Mouse (Mus musculus): ENCODE results near the gene Bscl2.
A peak's percentile ranks its signal among the peaks of the same experiment; 100 is the strongest.
"Not testable (repeated sequence)": the region's sequence is repeated elsewhere in the genome, so short reads cannot be mapped to it uniquely, and the experiment has no call there.

Gene Bscl2

GRCm38 (mm10) chr19:8871267-8872186 lies 34.3 kb downstream of the Bscl2 start, which contains the start of gene Ubxn1:
Gene Ubxn1 (plus strand): TSS chr19:8871496.
- peak; percentile 88 for DNase-seq (ENCODE audit: low read depth, low spot score)

DNA sequence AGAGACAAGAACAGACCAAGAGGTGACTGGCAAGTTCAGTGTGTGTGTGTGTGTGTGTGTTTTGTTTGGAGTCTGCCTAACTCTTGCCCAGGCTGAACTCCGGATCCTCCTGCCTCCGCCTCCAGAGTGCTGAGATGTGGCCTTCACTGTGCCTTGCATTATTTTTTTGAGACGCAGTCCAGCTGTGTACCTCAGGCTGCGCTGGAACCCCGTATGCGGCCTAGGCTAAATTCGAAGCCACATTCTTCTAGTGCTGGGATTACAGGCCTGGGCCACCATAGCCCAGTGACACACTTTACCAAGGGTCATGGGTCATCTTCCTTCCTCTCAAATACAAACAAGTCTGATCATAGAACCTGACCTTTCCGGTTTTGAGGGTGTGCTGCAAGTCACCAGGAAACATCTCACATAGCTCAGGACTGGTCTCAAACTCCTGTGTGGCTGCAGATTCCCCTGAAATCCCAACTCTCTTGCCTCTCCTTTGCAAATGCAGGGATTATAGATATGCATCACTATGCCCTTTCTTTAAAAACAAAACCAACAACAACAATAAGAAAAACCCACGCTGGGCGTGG lies 35.1 kb downstream of the Bscl2 start:
- DNase-seq (ENCODE audit: low read depth, low spot score) = peak; percentile 9

- DNase-seq (ENCODE audit: low read depth, low spot score) = no peak
Measured at GRCm38 (mm10) chr19:8875031-8875430, 37.8 kb downstream of the Bscl2 start.

GRCm38 (mm10) chr19:8880311-8881033 lies 43.2 kb downstream of the Bscl2 start, which contains the start of gene Uqcc3:
Gene Uqcc3 (minus strand): TSS chr19:8880923.
- peak; percentile 72 for DNase-seq (ENCODE audit: low read depth, low spot score)

DNA sequence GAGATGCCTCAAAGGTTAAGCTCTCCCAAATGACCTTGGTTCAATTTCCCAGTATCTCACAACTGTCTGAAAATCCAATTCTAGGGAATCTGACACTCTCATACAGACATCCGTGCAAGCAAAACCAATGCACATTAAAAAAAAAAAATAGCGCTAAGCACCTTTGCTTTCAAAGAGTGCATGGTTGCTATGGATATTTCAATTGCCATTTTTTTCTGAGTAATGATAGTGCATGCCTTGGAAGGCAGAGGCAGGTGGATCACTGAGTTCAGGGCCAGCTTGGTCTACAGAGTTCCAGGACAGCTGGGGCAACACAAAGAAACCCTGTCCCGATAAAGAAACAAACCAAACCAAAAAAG lies 43.7 kb downstream of the Bscl2 start:
- no peak for DNase-seq (ENCODE audit: low read depth, low spot score)

- no peak for DNase-seq (ENCODE audit: low read depth, low spot score)
Measured at GRCm38 (mm10) chr19:8883616-8884015, 46.3 kb downstream of the Bscl2 start, which contains the start of the genes Lbhd1 and Gm49403. Gene Lbhd1 (plus strand): TSS chr19:8883732. Gene Gm49403 (plus strand): TSS chr19:8883930.

DNA sequence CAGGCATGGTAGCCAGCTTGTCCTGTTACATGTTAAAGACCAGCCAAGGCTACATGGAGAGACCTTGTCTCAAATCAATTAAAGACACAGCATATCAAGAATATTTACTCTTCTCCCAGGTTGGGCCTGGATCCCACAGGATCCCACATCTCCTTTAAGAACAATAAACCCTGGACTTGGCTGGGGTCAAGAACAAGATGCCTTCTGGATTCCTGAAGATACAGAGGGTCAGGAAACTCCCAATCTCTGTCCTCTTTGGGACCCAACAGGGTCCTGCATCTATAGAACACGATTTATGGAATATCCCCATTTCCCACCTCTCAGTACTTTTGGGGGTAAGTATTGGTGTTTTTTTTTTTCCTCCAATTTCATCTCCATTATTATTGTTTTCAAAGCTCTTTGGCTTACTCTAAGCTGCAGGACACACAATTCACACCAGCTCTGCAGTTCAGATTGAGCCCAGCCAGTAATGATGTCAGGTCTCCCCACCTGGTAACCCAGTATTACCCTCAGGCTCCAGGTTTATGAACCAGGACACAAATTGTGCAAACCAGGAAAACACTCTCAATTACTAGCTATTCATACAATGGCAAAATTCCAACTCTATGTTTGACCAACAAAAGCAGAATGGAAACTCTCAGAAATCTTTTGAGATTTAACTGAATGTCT lies 49.8 kb downstream of the Bscl2 start:
- no peak for DNase-seq (ENCODE audit: low read depth, low spot score)

- peak; percentile 28 for DNase-seq (ENCODE audit: low read depth, low spot score)
Measured at GRCm38 (mm10) chr19:8887585-8888463, 50.6 kb downstream of the Bscl2 start.

- DNase-seq (ENCODE audit: low read depth, low spot score) = peak; percentile 93
Measured at GRCm38 (mm10) chr19:8888511-8889385, 51.5 kb downstream of the Bscl2 start, which contains the start of the genes 1810009A15Rik and Gm49416. Gene 1810009A15Rik (plus strand): TSS chr19:8888853. Gene Gm49416 (plus strand): TSS chr19:8888926.

DNA sequence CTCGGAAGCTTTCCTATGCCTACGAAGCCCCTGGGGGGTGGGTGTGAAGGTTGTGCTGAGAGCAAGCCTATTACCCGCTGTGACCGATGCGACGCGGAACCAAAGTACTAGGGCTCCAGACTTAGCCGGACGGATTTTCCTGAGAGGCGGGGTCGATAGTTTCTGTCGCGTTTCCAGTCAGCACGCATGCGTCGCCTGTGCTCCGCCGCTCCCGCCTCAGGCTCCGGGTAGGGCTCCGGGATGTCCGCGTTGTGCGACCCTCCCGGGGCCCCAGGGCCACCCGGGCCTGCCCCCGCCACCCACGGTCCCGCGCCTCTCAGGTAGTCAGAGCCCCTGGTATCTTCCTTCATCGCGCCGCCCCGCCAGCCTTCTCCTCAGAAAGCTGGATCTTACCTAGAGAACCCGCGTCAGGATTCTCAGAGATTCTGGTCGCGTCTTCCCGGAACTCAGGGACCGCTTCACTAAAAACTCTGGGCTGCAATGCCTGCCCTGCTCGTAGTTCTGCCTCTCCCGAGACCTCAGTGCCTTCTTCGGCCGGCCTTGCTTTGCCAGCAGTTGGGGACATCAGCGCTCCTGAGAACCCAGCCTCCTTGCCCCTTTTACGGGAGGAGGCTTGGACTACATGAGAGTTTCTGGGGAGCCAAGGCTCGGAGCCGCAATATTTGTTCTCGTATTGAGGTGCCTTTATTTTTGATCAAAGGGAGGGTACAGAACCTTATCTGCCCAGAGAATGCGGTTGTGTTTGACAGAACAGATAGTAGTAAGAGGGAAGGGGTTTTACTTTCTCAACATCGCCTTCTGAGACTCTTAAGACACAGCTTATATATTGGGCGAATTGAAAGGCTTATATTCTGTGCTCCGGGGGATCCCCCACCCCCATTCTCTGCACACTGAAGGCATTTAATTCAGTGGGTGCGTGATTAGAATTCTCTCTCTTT lies 55.8 kb downstream of the Bscl2 start, which contains the start of gene Ints5:
Ints5 (plus strand) TSS at position 177 of the 938 bp plus-strand sequence.
- peak; percentile 82 for DNase-seq (ENCODE audit: low read depth, low spot score)

- DNase-seq (ENCODE audit: low read depth, low spot score) = no peak
Measured at GRCm38 (mm10) chr19:8895397-8895960, 58.2 kb downstream of the Bscl2 start.

DNA sequence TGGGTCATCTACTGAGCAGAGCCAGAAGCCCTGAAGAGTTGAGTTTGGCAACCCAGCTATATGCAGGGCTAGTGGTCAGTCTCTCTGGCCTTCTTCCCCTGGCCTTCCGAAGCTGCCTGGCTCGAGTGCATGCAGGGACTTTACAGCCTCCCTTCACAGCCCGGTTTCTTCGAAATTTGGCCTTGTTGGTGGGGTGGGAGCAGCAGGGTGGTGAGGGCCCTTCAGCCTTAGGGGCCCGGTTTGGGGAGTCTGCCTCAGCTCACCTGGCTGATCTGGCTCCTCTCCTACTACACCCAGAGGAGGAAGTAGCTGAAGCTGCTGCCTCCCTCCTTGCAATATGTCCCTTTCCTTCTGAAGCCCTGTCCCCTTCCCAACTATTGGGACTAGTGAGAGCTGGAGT lies 59.0 kb downstream of the Bscl2 start:
- DNase-seq (ENCODE audit: low read depth, low spot score) = not testable (repeated sequence)

DNA sequence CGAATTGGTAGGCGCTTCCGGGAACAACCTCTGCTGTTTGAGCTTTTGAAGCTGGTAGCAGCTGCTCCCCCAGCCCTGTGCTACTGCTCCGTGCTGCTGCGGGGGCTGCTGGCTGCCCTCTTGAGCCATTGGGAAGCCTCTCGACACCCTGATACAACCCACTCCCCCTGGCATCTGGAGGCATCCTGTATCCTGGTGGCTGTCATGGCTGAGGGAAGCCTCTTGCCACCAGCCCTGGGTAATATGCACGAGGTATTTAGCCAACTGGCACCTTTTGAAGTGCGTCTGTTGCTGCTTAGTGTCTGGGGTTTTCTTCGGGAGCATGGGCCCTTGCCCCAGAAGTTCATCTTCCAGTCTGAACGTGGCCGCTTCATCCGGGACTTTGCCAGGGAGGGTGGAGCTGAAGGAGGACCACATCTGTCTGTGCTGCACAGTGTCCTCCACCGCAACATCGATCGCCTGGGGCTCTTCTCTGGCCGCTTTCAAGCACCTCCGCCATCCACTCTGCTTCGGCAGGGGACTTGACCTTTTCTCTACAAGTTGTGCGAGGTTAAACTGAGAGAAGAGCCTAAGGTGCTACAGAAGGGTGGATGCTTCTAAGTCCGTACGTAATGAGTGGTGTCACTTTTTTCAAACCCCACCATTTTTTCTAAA lies 60.1 kb downstream of the Bscl2 start:
- DNase-seq (ENCODE audit: low read depth, low spot score) = not testable (repeated sequence)

- DNase-seq (ENCODE audit: low read depth, low spot score) = peak; percentile 95
Measured at GRCm38 (mm10) chr19:8897865-8898495, 60.7 kb downstream of the Bscl2 start, which contains the start of gene Ganab. Gene Ganab (plus strand): TSS chr19:8898071.

Measured in c-Kit-negative CD71-positive TER-119-positive erythroid progenitor cells, embryonic 14.5 days (primary cell).